8 mouse cellular contexts compared by ENCODE assay signal in genomic region chr7:44997231-44997939, GRCm38 (mm10). TPM values are rescaled to one million over a fixed set of nuclear protein-coding genes. Genes with fewer than 3 reads are reported as not detected.
DNase-seq lines count a peak whose midpoint lies in the region; ATAC-seq and TF ChIP-seq lines count a peak whose summit lies in the region.

Gene Irf3 (plus strand): TSS chr7:44997648.

- H3K27me3 ChIP-seq in kidney, embryonic 14.5 days (ENCODE audit: control insufficient read depth, insufficient read depth, low read length), result no peaks in the 10 kb centered on the region
- no peaks in the 10 kb centered on the region for H3K27me3 ChIP-seq in limb, embryonic 15.5 days

- peak within 1 kb of the TSS; percentile 88 for H3K27ac ChIP-seq in bone marrow macrophage, adult 2 months (ENCODE audit: insufficient read depth, low read depth, low read length)
- H3K27ac ChIP-seq in embryonic fibroblast, embryonic 13.5 days (ENCODE audit: insufficient read depth, low read length), result peak within 1 kb of the TSS; percentile 81
- peak within 1 kb of the TSS; percentile 78 for H3K27ac ChIP-seq in kidney, embryonic 14.5 days (ENCODE audit: low read depth, low read length)
- H3K27ac ChIP-seq in limb, embryonic 15.5 days, result peak within 1 kb of the TSS; percentile 92

- TF ChIP-seq CTCF in bone marrow macrophage, adult 2 months (IDR thresholded peaks at IDR 0.05; ENCODE audit: low read depth, low read length), result no peak
- TF ChIP-seq CTCF in embryonic fibroblast, embryonic 13.5 days (IDR thresholded peaks at IDR 0.05; ENCODE audit: borderline replicate concordance, insufficient read depth, low read length), result no peak

- peak within 1 kb of the TSS; percentile 91 for H3K4me2 ChIP-seq in kidney, embryonic 14.5 days (replicated peaks; ENCODE audit: low read depth, low read length)
- H3K4me2 ChIP-seq in limb, embryonic 15.5 days, result peak within 1 kb of the TSS; percentile 86

- peak within 1 kb of the TSS; percentile 77 for H3K9ac ChIP-seq in kidney, embryonic 14.5 days (ENCODE audit: low read depth, low read length)
- peak within 1 kb of the TSS; percentile 62 for H3K9ac ChIP-seq in limb, embryonic 15.5 days

- TF ChIP-seq POLR2A in bone marrow macrophage, adult 2 months (IDR thresholded peaks at IDR 0.05; ENCODE audit: borderline replicate concordance, low read depth, low read length), result 0 out of 2 replicates have a peak, but pooled peaks have one; percentile 3
- peak; percentile 87 for TF ChIP-seq POLR2A in embryonic fibroblast, embryonic 13.5 days (IDR thresholded peaks at IDR 0.05; ENCODE audit: low read depth, low read length)

- DNase-seq in A20 (ENCODE audit: low read depth, low spot score), result peak; percentile 99
- peak; percentile 96 to 98 for DNase-seq in heart, adult 9 months (ENCODE audit: low spot score in 2 of 2)
- DNase-seq in monocyte, adult 2 months (ENCODE audit: low read depth in 1 of 2, low spot score in 2 of 2), result peak; percentile 90 to 98
- peak; percentile 96 to 97 for DNase-seq in spleen, postnatal 36 days (ENCODE audit: low spot score in 2 of 2)

- peaks cover 64% of the 10 kb centered on the region for H3K36me3 ChIP-seq in kidney, embryonic 14.5 days (ENCODE audit: control insufficient read depth, insufficient read depth, low read length)
- H3K36me3 ChIP-seq in limb, embryonic 15.5 days, result peaks cover 65% of the 10 kb centered on the region

- H3K4me1 ChIP-seq in bone marrow macrophage, adult 2 months (ENCODE audit: control insufficient read depth, insufficient read depth, low read length), result peaks cover 7% of the 10 kb centered on the region
- H3K4me1 ChIP-seq in embryonic fibroblast, embryonic 13.5 days (ENCODE audit: control insufficient read depth, insufficient read depth, low read length), result peaks cover 3% of the 10 kb centered on the region; the same call in 1 of the 2 replicates
- peaks cover 28% of the 10 kb centered on the region for H3K4me1 ChIP-seq in kidney, embryonic 14.5 days (ENCODE audit: control insufficient read depth, insufficient read depth, low read length)
- H3K4me1 ChIP-seq in limb, embryonic 15.5 days, result peaks cover 33% of the 10 kb centered on the region

- H3K4me3 ChIP-seq in bone marrow macrophage, adult 2 months (ENCODE audit: insufficient read depth, low read length), result peak within 1 kb of the TSS; percentile 83
- peak within 1 kb of the TSS; percentile 85 for H3K4me3 ChIP-seq in embryonic fibroblast, embryonic 13.5 days (ENCODE audit: insufficient read depth, low read length)
- peak within 1 kb of the TSS; percentile 79 for H3K4me3 ChIP-seq in kidney, embryonic 14.5 days (ENCODE audit: low read length)
- peak within 1 kb of the TSS; percentile 62 for H3K4me3 ChIP-seq in limb, embryonic 15.5 days

- ATAC-seq in kidney, embryonic 14.5 days (ENCODE audit: low FRiP score, low TSS enrichment), result peak; percentile 92
- peak; percentile 90 for ATAC-seq in limb, embryonic 15.5 days (ENCODE audit: insufficient number of reproducible peaks, low FRiP score, low TSS enrichment, low read depth)

- no peaks in the 10 kb centered on the region for H3K9me3 ChIP-seq in kidney, embryonic 14.5 days (ENCODE audit: control insufficient read depth, low read length)
- no peaks in the 10 kb centered on the region for H3K9me3 ChIP-seq in limb, embryonic 15.5 days

- under 1% methylated on average over 43 of the region's 43 CpGs for WGBS in kidney, embryonic 14.5 days
- WGBS in limb, embryonic 15.5 days, result under 1% methylated on average over 43 of the region's 43 CpGs

RNA-seq across cellular contexts. Expression of gene Irf3, which starts in this region (rescaled TPM):
- polyA plus RNA-seq in bone marrow macrophage, adult 2 months (2012; ENCODE audit: insufficient read depth, insufficient read length, missing spikeins), result 91.0 and 94.7 TPM in 2 replicates
- polyA plus RNA-seq in embryonic fibroblast, embryonic 13.5 days (2011; ENCODE audit: insufficient read length, low read depth, missing spikeins), result 62.2 and 75.1 TPM in 2 replicates
- 66.2 and 81.6 TPM in 2 replicates for polyA plus RNA-seq in kidney, embryonic 14.5 days (2014; fragmentation: Nextera tagmentation; extraction: Ambion mirVana)
- 101 and 105 TPM in 2 replicates for polyA plus RNA-seq in limb, embryonic 15.5 days (2015; fragmentation: Nextera tagmentation; extraction: Ambion mirVana)

Comparison
In these comparisons a context has a peak if more than half of its experiments do, and no peak if none do; other contexts are left out.
1. Peak in every context shown above with its lines: DNase-seq, ATAC-seq, H3K4me3 ChIP-seq and H3K27ac ChIP-seq.